Mouse (Mus musculus): ENCODE data around the gene F8a. TPM values are rescaled to one million over a fixed set of nuclear protein-coding genes. Genes with fewer than 3 reads are reported as not detected.

The F8a gene
- total RNA-seq (2023), result 12.1 TPM

DNA sequence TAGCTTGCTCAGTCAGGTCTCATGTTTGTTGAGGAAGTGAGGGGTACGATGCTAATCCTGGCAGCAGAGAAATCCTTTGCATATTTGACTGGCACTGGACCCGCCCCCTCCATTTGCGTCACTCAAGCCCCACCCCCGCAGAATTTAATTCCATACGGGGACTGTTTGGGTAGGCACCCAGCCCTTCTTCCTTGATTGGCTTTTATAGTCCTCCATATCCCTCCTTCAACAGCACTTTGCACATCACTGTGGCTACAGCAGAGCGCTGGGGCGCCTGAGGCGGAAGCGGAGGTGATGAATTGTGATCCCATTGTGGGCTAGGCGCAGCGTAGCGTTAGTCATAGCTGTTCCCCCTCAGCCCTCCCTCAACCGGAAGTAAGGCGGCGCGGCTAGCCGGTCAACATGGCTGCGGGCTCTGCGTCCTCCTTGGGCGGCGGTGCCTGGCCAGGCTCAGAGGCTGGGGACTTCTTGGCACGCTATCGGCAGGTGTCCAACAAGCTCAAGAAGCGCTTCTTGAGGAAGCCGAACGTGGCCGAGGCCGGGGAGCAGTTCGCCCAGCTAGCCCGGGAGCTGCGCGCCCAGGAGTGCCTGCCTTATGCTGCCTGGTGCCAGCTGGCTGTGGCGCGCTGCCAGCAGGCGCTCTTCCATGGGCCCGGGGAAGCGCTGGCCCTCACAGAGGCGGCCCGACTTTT, at the start of gene F8a:
Gene F8a, plus strand, starts transcription at position 378 of the 692 bp plus-strand sequence.

DNA sequence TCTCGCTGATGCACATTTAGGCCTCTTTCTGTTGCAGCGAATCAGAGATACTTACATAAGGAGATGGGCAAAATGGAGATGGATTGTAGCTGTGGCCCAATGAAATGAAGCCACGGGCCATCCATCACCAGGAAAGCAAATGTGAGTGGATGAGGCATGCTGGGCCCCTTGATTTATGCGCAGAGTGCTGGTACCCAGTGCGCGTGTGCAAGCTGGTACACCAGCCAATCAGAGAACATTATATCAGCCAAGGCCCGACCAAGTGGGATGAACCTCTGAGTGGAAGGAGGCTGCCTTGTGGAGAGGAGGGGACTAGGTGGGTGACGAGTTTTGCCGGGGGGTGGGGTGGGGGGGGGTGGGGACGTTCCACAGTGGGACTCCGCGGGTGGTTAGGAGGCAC, 36.2 kb upstream of the F8a start, which contains the start of gene Xlr3b:
Gene Xlr3b, plus strand, starts transcription at position 274 of the 400 bp plus-strand sequence.

DNA sequence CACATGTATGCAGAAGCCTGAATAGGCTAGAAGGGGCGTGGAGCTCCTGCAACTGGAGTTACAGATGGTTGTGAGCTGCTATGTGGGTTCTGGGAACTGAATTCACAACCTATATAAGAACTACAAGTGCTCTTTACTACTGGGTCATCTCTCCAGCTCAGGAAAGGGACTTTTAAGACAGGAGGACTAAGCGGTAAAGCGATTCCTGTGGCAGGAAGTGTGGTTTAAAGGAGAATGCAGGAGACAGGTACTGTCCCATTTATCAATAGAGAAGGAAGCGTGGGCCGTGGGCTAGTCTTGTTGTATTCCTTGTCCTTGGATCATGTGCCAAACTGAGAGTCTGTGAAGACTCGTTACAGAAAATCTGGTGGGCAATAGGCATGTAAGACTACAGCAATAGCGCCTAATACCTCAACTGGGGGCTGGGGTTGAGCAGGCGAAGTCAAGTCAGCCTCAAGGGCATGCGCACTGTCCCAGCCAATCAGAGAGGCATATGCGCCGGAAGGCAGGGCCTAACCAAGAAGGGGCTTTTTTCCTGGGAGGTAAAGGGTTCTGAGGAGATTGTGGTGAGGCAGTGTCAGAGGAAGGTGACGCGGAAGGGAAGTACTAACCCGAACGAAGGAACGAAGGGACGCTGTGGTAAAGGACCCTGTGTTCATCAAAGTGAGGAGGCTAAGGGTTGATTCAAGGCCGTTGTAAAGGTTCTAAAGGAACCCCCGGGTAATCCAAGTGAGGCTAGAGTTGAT, 14.1 kb upstream of the F8a start, which contains the start of gene Xlr4b:
Gene Xlr4b, plus strand, starts transcription at position 515 of the 746 bp plus-strand sequence.

DNA sequence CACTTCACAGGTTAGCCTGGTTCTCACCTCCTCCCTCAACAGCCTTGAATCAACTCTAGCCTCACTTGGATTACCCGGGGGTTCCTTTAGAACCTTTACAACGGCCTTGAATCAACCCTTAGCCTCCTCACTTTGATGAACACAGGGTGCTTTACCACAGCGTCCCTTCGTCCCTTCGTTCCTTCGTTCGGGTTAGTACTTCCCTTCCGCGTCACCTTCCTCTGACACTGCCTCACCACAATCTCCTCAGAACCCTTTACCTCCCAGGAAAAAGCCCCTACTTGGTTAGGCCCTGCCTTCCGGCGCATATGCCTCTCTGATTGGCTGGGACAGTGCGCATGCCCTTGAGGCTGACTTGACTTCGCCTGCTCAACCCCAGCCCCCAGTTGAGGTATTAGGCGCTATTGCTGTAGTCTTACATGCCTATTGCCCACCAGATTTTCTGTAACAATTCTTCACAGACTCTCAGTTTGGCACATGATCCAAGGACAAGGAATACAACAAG, 14.8 kb downstream of the F8a start, which contains the start of gene Xlr4c:
Gene Xlr4c, minus strand, starts transcription at position 310 of the 505 bp plus-strand sequence.

DNA sequence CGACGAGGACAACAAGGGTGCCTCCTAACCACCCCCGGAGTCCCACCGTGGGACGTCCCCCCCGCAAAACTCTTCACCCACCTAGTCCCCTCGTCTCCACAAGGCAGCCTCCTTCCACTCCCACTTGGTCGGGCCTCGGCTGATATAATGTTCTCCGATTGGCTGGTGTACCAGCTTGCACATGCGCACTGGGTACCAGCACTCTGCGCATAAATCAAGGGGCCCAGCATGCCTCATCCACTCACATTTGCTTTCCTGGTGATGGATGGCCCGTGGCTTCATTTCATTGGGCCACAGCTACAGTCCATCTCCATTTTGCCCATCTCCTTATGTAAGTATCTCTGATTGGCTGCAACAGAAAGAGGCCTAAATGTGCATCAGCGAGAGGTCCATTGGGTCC, 37.2 kb downstream of the F8a start, which contains the start of gene Xlr3c:
Gene Xlr3c, minus strand, starts transcription at position 121 of the 400 bp plus-strand sequence.

Other genes starting within 250 kb of the F8a start
- 0.79 TPM for gene Zfp185, start 241.0 kb upstream of the F8a start, total RNA-seq (2023)
- 0.73 TPM for gene Pnma5, start 191.2 kb upstream of the F8a start, total RNA-seq (2023)
- gene Pnma3, start 163.5 kb upstream of the F8a start, total RNA-seq (2023), result not detected
- 54.9 TPM for gene Xlr4a, start 145.8 kb upstream of the F8a start, total RNA-seq (2023)
- 2.1 TPM for gene Xlr3a, start 131.2 kb upstream of the F8a start, total RNA-seq (2023)
- gene Gm14685, start 111.2 kb upstream of the F8a start, total RNA-seq (2023), result 1.7 TPM
- not detected for gene Xlr5b, start 79.5 kb upstream of the F8a start, total RNA-seq (2023)
- gene DXBay18, start 78.8 kb upstream of the F8a start, total RNA-seq (2023), result not detected
- gene Spin2d, start 51.3 kb upstream of the F8a start, total RNA-seq (2023), result not detected
- gene Xlr3b, start 36.1 kb upstream of the F8a start, total RNA-seq (2023), result 17.1 TPM
- 91.2 TPM for gene Xlr4b, start 14.0 kb upstream of the F8a start, total RNA-seq (2023)
- 47.5 TPM for gene Xlr4c, start 14.8 kb downstream of the F8a start, total RNA-seq (2023)
- not detected for gene Xlr3c, start 37.1 kb downstream of the F8a start, total RNA-seq (2023)
- gene Xlr5a, start 64.7 kb downstream of the F8a start, total RNA-seq (2023), result not detected
- not detected for gene Xlr5c, start 64.7 kb downstream of the F8a start, total RNA-seq (2023)
- not detected for gene Gm45015, start 108.5 kb downstream of the F8a start, total RNA-seq (2023)
- 30.3 TPM for gene Zfp275, start 114.3 kb downstream of the F8a start, total RNA-seq (2023)
- not detected for gene Gm18336, start 170.4 kb downstream of the F8a start, total RNA-seq (2023)
- gene Zfp92, start 182.8 kb downstream of the F8a start, total RNA-seq (2023), result not detected
- gene Trex2, start 207.1 kb downstream of the F8a start, total RNA-seq (2023), result 0.59 TPM
- 15.4 TPM for gene Haus7, start 230.8 kb downstream of the F8a start, total RNA-seq (2023)

Measured in CD4-positive naive resting alpha-beta T cell, adult 76 days (primary cell).